Mouse (Mus musculus) v-Abl transformed pro-B cells (cell line): ENCODE measurements around the gene Ethe1.

Experiments
- in situ Hi-C, 2 experiments: fragments of 400-800 bp; cut with MboI; formaldehyde crosslinking; loops; one replicate each; pipeline ENCODE4 v1.15.1; 2025; ENCODE audit not compliant: unreplicated experiment in 2 of 2

Gene Ethe1

GRCm38 (mm10) chr7:24640450-24640849 lies 53.1 kb downstream of the Ethe1 start:
- in situ Hi-C loops: loop anchor here in 1 of 2 experiments (5.0 to 10.0 kb wide), 2 partner anchors 38 to 106 kb away; partner anchors contain the start of gene Irgq

- in situ Hi-C loops: loop anchor here in 1 of 2 experiments (5.0 to 10.0 kb wide), 2 partner anchors 40 to 108 kb away; partner anchors contain the start of gene Irgq
Observed at GRCm38 (mm10) chr7:24642491-24642890, 55.1 kb downstream of the Ethe1 start.

DNA sequence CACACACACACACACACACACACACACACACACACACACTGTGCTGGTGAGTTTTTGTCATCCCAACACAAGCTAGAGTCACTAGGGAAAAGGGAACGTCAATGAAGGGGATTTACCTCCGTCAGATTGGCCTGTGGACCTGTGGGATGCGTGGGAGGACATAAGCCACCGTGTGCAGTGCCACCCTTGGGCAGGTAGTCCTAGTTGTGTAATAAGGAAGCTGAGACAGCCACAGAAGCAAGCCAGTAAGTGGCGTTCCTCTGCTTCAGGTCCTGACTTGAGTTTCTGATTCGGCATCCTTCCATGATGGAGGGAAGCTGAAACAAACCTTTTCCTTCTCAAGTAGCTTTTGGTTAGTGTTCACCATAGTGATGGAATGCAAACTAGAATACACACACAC lies 57.1 kb downstream of the Ethe1 start:
- in situ Hi-C loops: loop anchor here in 1 of 2 experiments (5.0 to 10.0 kb wide), 2 partner anchors 42 to 110 kb away; partner anchors contain the start of gene Irgq

DNA sequence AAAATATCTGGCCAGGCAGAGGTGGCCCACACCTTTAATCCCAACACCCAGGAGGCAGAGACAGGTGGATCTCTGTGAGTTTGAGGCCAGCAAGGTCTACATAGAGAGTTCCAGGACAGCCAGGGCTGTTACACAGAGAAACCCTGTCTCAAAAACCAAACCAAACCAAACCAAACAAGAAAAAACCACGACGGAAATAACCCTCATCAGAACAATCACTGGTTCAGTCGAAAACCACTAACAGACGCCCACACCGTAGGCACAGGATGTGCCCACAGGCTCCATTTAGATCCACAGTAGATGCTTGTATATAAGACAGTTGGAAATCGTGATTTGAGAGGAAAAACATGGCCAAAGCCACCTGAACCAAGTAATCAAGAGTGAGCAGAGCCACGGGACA lies 57.7 kb downstream of the Ethe1 start:
- in situ Hi-C loops: loop anchor here in 1 of 2 experiments (5.0 to 10.0 kb wide), 2 partner anchors 43 to 110 kb away; partner anchors contain the start of gene Irgq

GRCm38 (mm10) chr7:24646486-24646885 lies 59.1 kb downstream of the Ethe1 start:
- in situ Hi-C loops: loop anchor here in 1 of 2 experiments (10.0 kb wide), 1 partner anchor 112 kb away; the partner anchor contains the start of gene Irgq

DNA sequence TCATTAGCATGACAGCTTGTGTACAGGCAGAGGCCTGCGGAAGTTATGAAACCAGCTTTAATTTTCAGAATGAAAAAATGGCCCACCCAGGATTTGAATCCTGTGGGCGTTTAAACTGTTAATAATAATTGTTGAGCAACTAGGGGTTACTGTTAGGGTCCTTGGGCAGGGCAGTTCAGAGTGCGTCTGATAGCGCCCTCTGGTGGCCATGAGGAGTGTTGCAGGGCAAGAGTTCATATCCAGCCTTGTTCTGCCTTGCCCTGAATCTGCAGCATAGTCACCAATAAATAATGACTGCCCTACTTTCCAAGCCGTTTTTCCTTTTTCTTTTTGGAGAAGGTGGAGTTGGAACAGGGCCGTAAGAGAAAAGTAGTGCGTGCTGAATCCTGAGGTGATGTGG lies 66.3 kb downstream of the Ethe1 start:
- in situ Hi-C loops: loop anchor here in 1 of 2 experiments (10.0 kb wide), 1 partner anchor 689 kb away; no protein-coding TSS in a partner anchor
